Mouse (Mus musculus) brain, embryonic 14.5 days (tissue): ENCODE results near the gene Ppp1r12a.

Experiments
- CTCF ChIP-seq: fragments of 200-500 bp; IDR thresholded peaks from 2 replicates; pipeline ENCODE4 v1.5.1; 2012; ENCODE audit warnings: inconsistent platforms, mild to moderate bottlenecking, moderate library complexity, borderline replicate concordance; ENCODE audit not compliant: insufficient read depth, insufficient read length; ENCODE audit errors: extremely low read depth
- POLR2A ChIP-seq: fragments of 200-500 bp; IDR thresholded peaks from 2 replicates; pipeline ENCODE4 v1.6.1; 2012; ENCODE audit warnings: mild to moderate bottlenecking, inconsistent platforms, borderline replicate concordance; ENCODE audit not compliant: poor library complexity, insufficient read depth, insufficient read length, severe bottlenecking; ENCODE audit errors: extremely low read depth

DNA sequence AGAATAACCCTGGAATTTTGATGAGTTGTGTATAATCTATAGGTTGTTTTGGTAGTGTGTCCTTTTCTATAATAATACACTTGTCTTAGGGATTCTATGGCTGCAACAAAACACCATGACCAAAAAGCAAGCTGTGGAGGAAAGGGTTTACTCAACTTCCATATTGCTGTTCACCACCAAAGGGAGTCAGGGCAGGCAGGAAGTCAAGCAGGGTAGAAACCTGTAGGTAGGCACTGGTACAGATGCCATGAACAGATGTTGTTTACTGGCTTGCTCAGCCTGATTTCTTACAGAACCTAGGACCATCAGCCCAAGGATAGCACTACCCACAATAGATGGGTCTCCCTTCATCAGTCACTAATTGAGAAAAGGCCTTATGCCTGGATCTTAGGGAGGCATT lies 41.4 kb downstream of the Ppp1r12a start:
- no peak for TF ChIP-seq CTCF
- no peak for TF ChIP-seq POLR2A
